Mouse (Mus musculus): ENCODE results near the gene 1700029I15Rik. TPM values are rescaled to one million over a fixed set of nuclear protein-coding genes. Genes with fewer than 3 reads are reported as not detected.

Gene 1700029I15Rik
- polyA plus RNA-seq, 1 experiment: 4.3 TPM

DNA sequence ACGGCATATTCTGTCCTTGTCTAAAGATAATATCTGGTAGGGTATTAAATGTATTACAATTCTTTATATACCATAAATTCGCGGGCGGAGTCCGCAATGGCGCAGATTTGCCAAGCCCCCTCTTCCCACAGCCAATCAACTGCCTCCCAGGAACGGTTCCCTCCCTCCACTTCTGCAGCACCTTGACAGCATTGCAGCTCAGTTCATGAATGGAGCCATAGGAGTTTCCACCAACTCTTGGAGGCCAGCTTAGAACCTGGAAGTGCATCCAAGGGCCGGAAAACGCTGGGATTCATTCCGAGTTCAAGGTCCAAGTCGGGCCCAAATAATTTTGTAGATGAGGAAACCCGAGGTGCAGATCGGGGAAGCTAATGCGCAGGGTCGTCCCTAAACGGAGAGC is 7.8 kb upstream of the 1700029I15Rik start, which contains the start of the genes Pex16 and Large2:
TSS of gene Pex16 (plus strand) at position 163 of the 400 bp plus-strand sequence.
TSS of gene Large2 (minus strand) at position 356 of the 400 bp plus-strand sequence.
- peak; percentile 62 for DNase-seq

DNA sequence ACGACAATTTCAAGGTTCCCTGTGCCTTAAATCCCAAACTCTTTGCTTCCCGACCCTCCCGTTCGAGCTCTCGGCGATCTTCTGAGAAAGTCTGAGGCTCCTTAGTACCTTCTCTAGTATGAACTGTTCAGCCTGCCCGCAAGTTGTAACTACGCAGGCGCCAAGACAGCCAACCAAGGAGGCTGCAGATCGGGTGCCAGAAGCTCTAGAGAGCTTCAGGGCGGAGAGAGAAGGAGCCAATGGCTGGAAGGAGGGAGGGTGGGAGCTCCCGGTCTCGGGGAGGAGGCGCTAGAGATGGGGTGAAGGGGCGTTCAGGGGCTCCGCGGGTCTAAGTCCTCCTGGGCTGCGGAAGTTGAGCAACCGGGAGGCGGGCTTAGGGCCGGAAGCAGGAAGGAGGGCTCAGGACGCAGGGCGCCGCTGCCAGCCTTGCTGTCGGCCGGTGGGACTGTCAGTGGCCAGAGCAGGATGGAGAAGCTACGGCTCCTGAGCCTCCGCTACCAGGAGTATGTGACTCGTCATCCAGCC is 7.2 kb upstream of the 1700029I15Rik start:
- Histone ChIP-seq H3K4me3 (ENCODE audit: insufficient read depth, low read depth, low read length) (peak overlapping the region; percentile 83), H3K27me3 (replicated peaks; ENCODE audit: control insufficient read depth, insufficient read depth, low read length) (no peaks in the 10 kb centered on the region)

More for the DNA sequence above, 7.8 kb upstream of the 1700029I15Rik start, which contains the start of the genes Pex16 and Large2:
- Histone ChIP-seq H3K4me1 (ENCODE audit: control insufficient read depth, insufficient read depth, low read length) (peaks cover 33% of the 10 kb centered on the region), H3K4me3 (ENCODE audit: insufficient read depth, low read depth, low read length) (peak within 1 kb of the TSS; percentile 83), H3K27me3 (replicated peaks; ENCODE audit: control insufficient read depth, insufficient read depth, low read length) (no peaks in the 10 kb centered on the region), H3K27ac (ENCODE audit: insufficient read depth, low read depth, low read length) (peak within 1 kb of the TSS; percentile 99), H3K36me3 (ENCODE audit: control insufficient read depth, insufficient read depth, low read length) (peaks cover 2% of the 10 kb centered on the region; the same call in 1 of the 2 replicates)
- no peak for TF ChIP-seq POLR2A (IDR thresholded peaks at IDR 0.05; ENCODE audit: low read depth, low read length)
- TF ChIP-seq CTCF (conservative IDR thresholded peaks at IDR 0.05; ENCODE audit: insufficient read depth, insufficient read length, low read depth, low read length): no peak
- 3% methylated on average over 16 of the region's 16 CpGs for WGBS

GRCm38 (mm10) chr2:92375788-92376187 is 6.5 kb upstream of the 1700029I15Rik start:
- H3K4me3 ChIP-seq (ENCODE audit: insufficient read depth, low read depth, low read length): peak overlapping the region; percentile 83
- peak overlapping the region; percentile 57 for H3K27ac ChIP-seq (ENCODE audit: insufficient read depth, low read depth, low read length)
- H3K4me1 ChIP-seq (ENCODE audit: control insufficient read depth, insufficient read depth, low read length): peaks cover 33% of the 10 kb centered on the region
- 7% methylated on average over 10 of the region's 10 CpGs for WGBS
- no peaks in the 10 kb centered on the region for H3K27me3 ChIP-seq (replicated peaks; ENCODE audit: control insufficient read depth, insufficient read depth, low read length)
- peaks cover 3% of the 10 kb centered on the region; the same call in 1 of the 2 replicates for H3K36me3 ChIP-seq (ENCODE audit: control insufficient read depth, insufficient read depth, low read length)
- TF ChIP-seq CTCF (conservative IDR thresholded peaks at IDR 0.05; ENCODE audit: insufficient read depth, insufficient read length, low read depth, low read length) (no peak), POLR2A (IDR thresholded peaks at IDR 0.05; ENCODE audit: low read depth, low read length) (no peak)
- no peak for DNase-seq

More for the DNA sequence above, 7.2 kb upstream of the 1700029I15Rik start:
- peak overlapping the region; percentile 78 for H3K27ac ChIP-seq (ENCODE audit: insufficient read depth, low read depth, low read length)
- H3K4me1 ChIP-seq (ENCODE audit: control insufficient read depth, insufficient read depth, low read length): peaks cover 33% of the 10 kb centered on the region
- peak; percentile 99 for DNase-seq
- peaks cover 3% of the 10 kb centered on the region; the same call in 1 of the 2 replicates for H3K36me3 ChIP-seq (ENCODE audit: control insufficient read depth, insufficient read depth, low read length)
- WGBS: 1% methylated on average over 29 of the region's 29 CpGs
- TF ChIP-seq CTCF (conservative IDR thresholded peaks at IDR 0.05; ENCODE audit: insufficient read depth, insufficient read length, low read depth, low read length) (no peak), POLR2A (IDR thresholded peaks at IDR 0.05; ENCODE audit: low read depth, low read length) (peak; percentile 76)

- H3K36me3 ChIP-seq (ENCODE audit: control insufficient read depth, insufficient read depth, low read length): peaks cover 3% of the 10 kb centered on the region; the same call in 1 of the 2 replicates
- H3K4me1 ChIP-seq (ENCODE audit: control insufficient read depth, insufficient read depth, low read length): peaks cover 30% of the 10 kb centered on the region
- peak overlapping the region; percentile 83 for H3K4me3 ChIP-seq (ENCODE audit: insufficient read depth, low read depth, low read length)
- WGBS: 67% methylated on average over 6 of the region's 6 CpGs
- no peak overlapping the region for H3K27ac ChIP-seq (ENCODE audit: insufficient read depth, low read depth, low read length)
- no peak for DNase-seq
- no peak for TF ChIP-seq CTCF (conservative IDR thresholded peaks at IDR 0.05; ENCODE audit: insufficient read depth, insufficient read length, low read depth, low read length)
- TF ChIP-seq POLR2A (IDR thresholded peaks at IDR 0.05; ENCODE audit: low read depth, low read length): no peak
- H3K27me3 ChIP-seq (replicated peaks; ENCODE audit: control insufficient read depth, insufficient read depth, low read length): no peaks in the 10 kb centered on the region
Observed at GRCm38 (mm10) chr2:92376300-92376699, 6.0 kb upstream of the 1700029I15Rik start.

- no peak overlapping the region for H3K27ac ChIP-seq (ENCODE audit: insufficient read depth, low read depth, low read length)
- DNase-seq: no peak
- WGBS: 76% methylated on average over 7 of the region's 7 CpGs
- H3K4me1 ChIP-seq (ENCODE audit: control insufficient read depth, insufficient read depth, low read length): peaks cover 22% of the 10 kb centered on the region
- H3K27me3 ChIP-seq (replicated peaks; ENCODE audit: control insufficient read depth, insufficient read depth, low read length): no peaks in the 10 kb centered on the region
- peaks cover 3% of the 10 kb centered on the region; the same call in 1 of the 2 replicates for H3K36me3 ChIP-seq (ENCODE audit: control insufficient read depth, insufficient read depth, low read length)
- TF ChIP-seq CTCF (conservative IDR thresholded peaks at IDR 0.05; ENCODE audit: insufficient read depth, insufficient read length, low read depth, low read length) (no peak), POLR2A (IDR thresholded peaks at IDR 0.05; ENCODE audit: low read depth, low read length) (no peak)
- H3K4me3 ChIP-seq (ENCODE audit: insufficient read depth, low read depth, low read length): no peak overlapping the region
Observed at GRCm38 (mm10) chr2:92377320-92377719, 5.0 kb upstream of the 1700029I15Rik start.

- 79% methylated on average over 17 of the region's 17 CpGs for WGBS
- no peak for DNase-seq
- H3K36me3 ChIP-seq (ENCODE audit: control insufficient read depth, insufficient read depth, low read length): peaks cover 3% of the 10 kb centered on the region; the same call in 1 of the 2 replicates
Observed at GRCm38 (mm10) chr2:92379783-92380494, 2.4 kb upstream of the 1700029I15Rik start.

More at GRCm38 (mm10) chr2:92379783-92380494, 2.4 kb upstream of the 1700029I15Rik start:
- H3K4me3 ChIP-seq (ENCODE audit: insufficient read depth, low read depth, low read length): no peak overlapping the region
- H3K27ac ChIP-seq (ENCODE audit: insufficient read depth, low read depth, low read length): no peak overlapping the region
- TF ChIP-seq POLR2A (IDR thresholded peaks at IDR 0.05; ENCODE audit: low read depth, low read length): no peak
- TF ChIP-seq CTCF (conservative IDR thresholded peaks at IDR 0.05; ENCODE audit: insufficient read depth, insufficient read length, low read depth, low read length): no peak
- H3K27me3 ChIP-seq (replicated peaks; ENCODE audit: control insufficient read depth, insufficient read depth, low read length): no peaks in the 10 kb centered on the region
- peaks cover 7% of the 10 kb centered on the region; the same call in 1 of the 2 replicates for H3K4me1 ChIP-seq (ENCODE audit: control insufficient read depth, insufficient read depth, low read length)

All from kidney, adult 2 months (tissue).